2 mouse cellular contexts compared by ENCODE assay signal in genomic region chr13:14245946-14246345, GRCm38 (mm10).
TF ChIP-seq lines count a peak whose summit lies in the region.

No protein-coding gene starts in this region.

TF ChIP-seq in CH12.LX, 34 proteins besides CTCF, POLR2A, EP300 and RAD21:
- TF ChIP-seq HCFC1 (IDR thresholded peaks at IDR 0.05; ENCODE audit: low read depth, low read length), result no peak
- no peak for TF ChIP-seq TBP (conservative IDR thresholded peaks at IDR 0.05; ENCODE audit: low read depth, low read length)
- TF ChIP-seq NELFE (IDR thresholded peaks at IDR 0.05; ENCODE audit: low read depth, low read length), result no peak
- TF ChIP-seq JUND (conservative IDR thresholded peaks at IDR 0.05; ENCODE audit: low read depth, low read length), result no peak
- TF ChIP-seq MAZ (IDR thresholded peaks at IDR 0.05; ENCODE audit: low read depth, low read length), result no peak
- TF ChIP-seq ETS1 (conservative IDR thresholded peaks at IDR 0.05; ENCODE audit: low read depth, low read length), result no peak
- TF ChIP-seq GABPA (IDR thresholded peaks at IDR 0.05; ENCODE audit: insufficient replicate concordance, low read depth, low read length), result no peak
- no peak for TF ChIP-seq KAT2A (IDR thresholded peaks at IDR 0.05; ENCODE audit: insufficient replicate concordance, low read length)
- TF ChIP-seq USF2 (conservative IDR thresholded peaks at IDR 0.05; ENCODE audit: low read depth, low read length), result no peak
- no peak for TF ChIP-seq ZMIZ1 (IDR thresholded peaks at IDR 0.05; ENCODE audit: low read depth, low read length)
- TF ChIP-seq ZNF384 (IDR thresholded peaks at IDR 0.05; ENCODE audit: low read depth, low read length), result no peak
- TF ChIP-seq IRF4 (IDR thresholded peaks at IDR 0.05; ENCODE audit: low read depth, low read length), result no peak
- no peak for TF ChIP-seq ZC3H11A (IDR thresholded peaks at IDR 0.05; ENCODE audit: low read depth, low read length)
- no peak for TF ChIP-seq ZKSCAN1 (IDR thresholded peaks at IDR 0.05; ENCODE audit: borderline replicate concordance, low read depth, low read length)
- TF ChIP-seq NRF1 (IDR thresholded peaks at IDR 0.05; ENCODE audit: low read depth, low read length), result no peak
- TF ChIP-seq BHLHE40 (IDR thresholded peaks at IDR 0.05; ENCODE audit: low read depth, low read length), result no peak
- peak; percentile 69 for TF ChIP-seq MAX (IDR thresholded peaks at IDR 0.05; ENCODE audit: low read length)
- peak; percentile 38 for TF ChIP-seq SMC3 (IDR thresholded peaks at IDR 0.05; ENCODE audit: low read depth, low read length)
- TF ChIP-seq SIN3A (IDR thresholded peaks at IDR 0.05; ENCODE audit: low read length), result no peak
- TF ChIP-seq UBTF (IDR thresholded peaks at IDR 0.05; ENCODE audit: low read depth, low read length), result no peak
- peak; percentile 29; the same call in 1 of the 2 replicates for TF ChIP-seq USF1 (IDR thresholded peaks at IDR 0.05; ENCODE audit: low read depth, low read length)
- no peak for TF ChIP-seq JUN (IDR thresholded peaks at IDR 0.05; ENCODE audit: insufficient read depth, low read depth, low read length)
- no peak for TF ChIP-seq CHD1 (IDR thresholded peaks at IDR 0.05; ENCODE audit: low read depth, low read length)
- no peak for TF ChIP-seq POLR2AphosphoS2 (IDR thresholded peaks at IDR 0.05; ENCODE audit: low read depth, low read length)
- no peak for TF ChIP-seq MAFK (IDR thresholded peaks at IDR 0.05; ENCODE audit: insufficient replicate concordance, low read length)
- TF ChIP-seq ELF1 (IDR thresholded peaks at IDR 0.05; ENCODE audit: low read depth, low read length), result no peak
- peak; percentile 84 for TF ChIP-seq MYC (IDR thresholded peaks at IDR 0.05; ENCODE audit: low read depth, low read length)

TF ChIP-seq in MEL, 35 proteins besides CTCF, POLR2A, EP300 and RAD21:
- TF ChIP-seq TAL1 (IDR thresholded peaks at IDR 0.05; ENCODE audit: low read length) (no peak), MEF2A (IDR thresholded peaks at IDR 0.05; ENCODE audit: extremely low read depth, insufficient replicate concordance, low read depth, low read length, poor library complexity, severe bottlenecking) (no peak), SMC3 (IDR thresholded peaks at IDR 0.05; ENCODE audit: low read depth, low read length) (peak; percentile 57), MYC (IDR thresholded peaks at IDR 0.05; ENCODE audit: low read depth, low read length) (peak; percentile 70), USF1 (IDR thresholded peaks at IDR 0.05; ENCODE audit: low read depth, low read length) (peak; percentile 69), ZC3H11A (IDR thresholded peaks at IDR 0.05; ENCODE audit: low read depth, low read length) (peak; percentile 37), NELFE (IDR thresholded peaks at IDR 0.05; ENCODE audit: low read depth, low read length) (no peak), TBP (IDR thresholded peaks at IDR 0.05; ENCODE audit: low read depth, low read length) (no peak), MAX (IDR thresholded peaks at IDR 0.05; ENCODE audit: low read length) (peak; percentile 59; the same call in 1 of the 2 replicates), RCOR1 (IDR thresholded peaks at IDR 0.05; ENCODE audit: low read depth, low read length) (no peak), TCF12 (IDR thresholded peaks at IDR 0.05; ENCODE audit: low read depth, low read length) (no peak), CHD1 (IDR thresholded peaks at IDR 0.05; ENCODE audit: low read depth, low read length) (no peak), BHLHE40 (IDR thresholded peaks at IDR 0.05; ENCODE audit: borderline replicate concordance, low read depth, low read length) (no peak)
